Mouse (Mus musculus) MEL-GATA-1-ER (cell line): ENCODE measurements around the gene Efnb2.

Source experiments
- DNase-seq: peaks from one replicate; pipeline ENCODE4 v3.0.0-alpha.2; 2012; ENCODE audit warnings: low read depth; ENCODE audit errors: extremely low read depth

Efnb2 gene

DNA sequence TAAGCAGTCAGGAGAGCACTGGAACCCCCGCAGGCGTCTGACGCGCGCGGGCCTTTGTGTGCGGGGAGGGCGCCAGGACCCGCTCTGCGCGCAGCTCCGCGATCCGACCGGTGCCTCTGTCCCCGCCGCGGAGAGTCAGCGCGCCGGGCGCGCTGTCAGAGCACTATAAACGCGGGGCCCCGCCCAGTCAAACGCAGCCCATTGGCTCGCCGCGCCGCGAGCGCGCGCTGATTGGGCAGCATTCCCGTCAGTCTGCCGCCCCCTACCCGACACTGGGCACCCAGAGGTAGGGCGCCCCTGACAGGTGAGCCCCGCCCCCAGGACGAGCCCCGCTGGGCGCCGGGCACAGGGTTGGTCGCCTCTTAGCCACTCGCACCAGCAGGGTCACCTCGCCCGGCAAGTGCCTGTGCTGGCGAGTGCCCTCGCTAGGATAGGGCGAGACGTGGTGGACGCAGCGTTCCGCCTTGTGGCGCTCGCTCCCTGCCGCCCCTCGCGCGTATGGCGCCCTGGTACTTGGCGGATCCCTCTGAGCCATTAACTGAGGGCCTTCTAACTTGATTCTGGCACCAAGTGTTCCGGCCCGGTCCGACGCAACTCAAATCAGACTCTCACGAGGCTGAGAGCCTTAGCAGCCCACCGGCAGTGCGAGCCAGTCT, at the start of gene Efnb2:
Gene Efnb2 (minus strand): TSS at position 140 of the 656 bp plus-strand sequence.
- DNase-seq = no peak

DNA sequence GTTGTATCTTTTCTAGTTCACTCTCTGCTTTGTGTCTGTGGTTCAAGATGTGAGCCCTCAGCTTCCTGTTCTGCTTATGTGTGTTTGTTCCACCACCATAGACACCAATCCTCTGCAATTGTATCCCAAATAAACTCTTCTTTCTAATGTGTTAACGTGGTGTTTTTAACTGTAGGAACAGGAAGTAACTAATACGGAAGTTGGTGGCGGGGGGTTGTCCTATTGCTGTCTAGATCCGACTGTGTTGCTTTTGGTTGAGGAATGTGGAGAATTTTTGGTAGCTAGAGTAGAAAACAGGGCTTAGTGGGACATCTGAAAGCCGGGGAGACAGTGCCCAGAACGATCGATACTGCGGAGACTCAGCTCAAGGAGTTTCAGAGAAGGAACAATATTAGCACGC, 43.8 kb upstream of the Efnb2 start:
- no peak for DNase-seq

DNA sequence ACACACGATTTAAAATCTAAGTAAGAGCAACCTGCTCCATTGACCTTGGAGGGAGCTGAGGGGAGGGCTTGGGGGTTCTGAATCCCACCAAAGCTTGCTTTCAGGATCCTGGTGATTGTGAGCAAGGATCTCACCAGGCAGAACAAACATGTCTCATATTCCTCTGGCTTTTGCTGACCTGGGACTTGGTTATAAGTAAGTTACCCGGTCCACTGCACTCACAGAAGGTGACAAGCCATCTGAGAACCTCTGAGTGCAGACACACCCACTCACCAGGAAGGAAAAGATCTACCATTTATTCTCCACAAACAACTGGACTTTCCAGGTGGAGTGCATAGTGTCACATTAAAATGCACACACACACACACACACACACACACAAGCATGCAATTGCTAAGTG, 42.6 kb upstream of the Efnb2 start:
- no peak for DNase-seq

DNA sequence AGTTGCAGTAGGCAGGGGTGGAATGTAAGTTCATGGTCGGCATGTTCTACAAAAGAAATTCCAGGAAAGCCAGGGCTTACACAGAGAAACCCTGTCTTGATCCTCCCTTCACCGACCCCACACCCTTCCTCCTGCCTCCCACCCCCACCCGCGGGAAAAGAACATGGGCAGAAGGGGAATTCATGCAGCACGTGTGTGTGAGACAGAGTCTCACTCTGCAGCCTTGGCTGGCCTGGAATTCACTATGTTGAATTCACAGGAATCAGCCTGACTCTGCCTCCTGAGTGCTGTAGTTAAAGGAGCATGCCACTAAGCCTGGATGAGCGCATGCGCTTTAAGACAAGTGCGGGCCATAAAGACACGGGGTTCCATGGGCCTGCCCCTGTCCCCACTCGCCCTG, 39.8 kb upstream of the Efnb2 start:
- DNase-seq = no peak

DNA sequence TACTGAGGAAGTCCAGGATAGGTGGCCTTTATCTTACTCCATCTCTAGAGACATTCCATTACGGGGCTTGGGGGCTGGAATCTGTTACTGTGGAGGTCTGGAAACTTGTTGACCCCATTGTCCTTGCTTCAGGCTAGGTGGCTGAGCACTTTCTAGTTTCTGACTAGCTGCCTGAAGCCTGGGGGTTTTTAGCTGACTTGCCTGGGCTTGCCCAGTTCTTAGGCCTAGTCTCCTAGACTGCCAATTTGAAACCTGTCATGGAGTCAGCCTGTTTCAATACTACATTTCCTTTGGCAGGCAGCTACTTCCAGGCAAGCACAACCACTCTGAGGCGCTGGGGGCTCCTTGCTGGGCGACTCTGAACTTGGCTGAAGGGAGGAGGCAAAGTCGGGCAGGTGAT, 39.2 kb upstream of the Efnb2 start:
- no peak for DNase-seq

DNA sequence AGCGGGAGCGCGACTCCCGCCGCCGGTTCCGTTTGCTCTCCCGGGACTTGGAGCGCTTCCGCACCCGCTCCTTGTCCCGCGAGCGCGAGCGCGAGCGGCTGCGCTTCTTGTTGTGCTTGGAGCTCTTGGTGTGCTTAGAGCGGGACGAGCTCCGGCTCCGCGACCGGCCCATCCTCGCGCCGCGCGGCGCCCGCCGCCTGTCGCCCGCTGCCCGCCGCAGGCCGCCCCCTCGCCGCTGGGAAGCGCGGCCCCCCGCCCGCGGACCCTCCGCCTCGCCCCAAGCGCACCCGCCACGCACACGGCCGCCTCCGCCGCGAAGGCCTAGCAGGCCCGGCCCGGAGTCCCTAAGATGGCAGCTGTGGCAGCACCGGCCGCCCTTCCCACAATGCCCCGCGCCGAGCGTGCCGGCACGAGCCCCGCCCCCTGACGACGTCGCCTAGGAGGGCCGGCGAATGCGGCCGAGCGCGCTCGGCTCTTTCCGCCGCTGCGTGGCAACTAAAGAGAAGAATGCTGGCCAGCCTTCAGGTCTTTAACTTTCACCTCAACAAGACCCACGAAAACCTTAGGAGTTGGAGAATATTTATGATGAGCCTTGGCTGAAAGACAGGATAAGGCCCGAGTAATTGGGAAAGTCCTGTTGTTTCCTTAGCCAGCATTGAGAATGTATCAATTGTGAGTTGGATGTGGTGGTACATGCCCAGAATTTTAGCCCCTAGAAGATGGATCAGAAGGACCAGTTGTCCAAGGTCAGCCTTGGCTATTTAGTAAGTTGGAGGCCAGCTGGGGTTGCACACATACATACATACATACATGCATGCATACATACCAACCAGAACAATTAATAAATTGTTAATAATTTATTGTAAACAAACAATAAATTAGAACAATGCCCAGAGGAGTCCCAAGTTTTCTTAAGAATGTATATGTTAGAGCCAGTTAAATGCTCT, 29.4 kb upstream of the Efnb2 start, which contains the start of gene Arglu1:
Gene Arglu1 (minus strand): TSS at position 376 of the 947 bp plus-strand sequence.
- DNase-seq = peak; percentile 49

DNA sequence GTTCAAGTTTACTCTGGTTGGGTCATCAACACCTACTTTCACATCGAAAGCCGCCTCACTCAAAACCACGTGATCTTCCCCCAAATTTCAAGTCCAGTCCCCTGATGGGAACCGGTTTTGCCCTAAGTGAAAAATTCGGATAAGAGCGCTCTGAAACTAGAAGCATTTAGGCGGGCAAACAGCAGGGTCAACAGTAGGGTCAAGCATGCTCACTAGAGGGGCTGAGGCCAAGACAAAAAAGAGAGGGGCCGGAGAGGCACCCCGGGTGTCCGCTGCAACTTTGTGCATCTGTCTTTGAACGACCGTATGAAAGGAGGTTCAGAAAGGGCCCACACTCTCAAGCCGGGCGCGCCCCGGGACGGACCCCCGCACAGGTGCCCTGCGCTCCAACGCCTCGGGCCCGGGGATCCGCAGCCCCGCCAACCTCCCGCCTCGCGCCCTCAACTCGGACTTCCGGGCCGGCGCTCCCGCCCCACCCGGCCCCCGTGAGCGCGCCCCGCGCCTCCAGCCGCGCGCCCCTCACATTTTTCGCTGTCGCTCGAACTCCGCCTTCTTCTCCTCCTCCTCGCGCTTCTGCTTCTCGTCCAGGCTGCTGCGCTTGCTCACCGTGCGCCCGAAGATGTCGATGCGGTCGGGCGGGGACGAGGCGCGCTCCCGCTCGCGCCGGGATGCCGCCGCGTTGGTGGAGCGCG, 28.6 kb upstream of the Efnb2 start:
- DNase-seq = peak; percentile 39

DNA sequence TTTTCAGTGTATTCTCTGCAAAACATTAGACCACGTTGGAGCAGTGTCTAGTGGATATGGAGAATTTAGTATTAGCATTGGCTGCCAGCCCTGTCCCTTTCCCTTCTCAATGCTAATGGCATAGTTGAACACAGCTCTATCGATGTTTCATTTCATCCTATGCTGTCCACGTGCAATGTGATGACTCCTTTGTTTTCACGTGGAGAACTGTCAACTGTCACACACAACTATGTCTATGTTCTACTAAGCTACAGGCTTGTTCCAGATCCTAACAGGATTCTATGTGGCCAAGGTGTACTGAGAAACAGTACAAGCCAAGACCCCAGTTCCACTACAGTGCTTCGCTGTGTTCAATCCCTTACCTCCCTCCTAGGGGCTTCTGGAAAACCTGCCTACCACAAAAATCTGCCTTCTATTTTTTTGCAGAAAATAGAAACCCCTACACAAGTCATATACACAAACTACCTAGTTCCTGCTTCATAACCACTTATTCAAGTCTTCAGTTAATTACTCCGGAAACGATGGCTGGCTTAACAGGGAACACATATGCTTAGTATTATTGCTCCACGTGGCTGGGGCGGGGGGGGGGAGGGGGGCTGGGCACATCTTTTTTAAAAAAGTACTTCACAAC, 27.9 kb upstream of the Efnb2 start:
- DNase-seq = no peak

DNA sequence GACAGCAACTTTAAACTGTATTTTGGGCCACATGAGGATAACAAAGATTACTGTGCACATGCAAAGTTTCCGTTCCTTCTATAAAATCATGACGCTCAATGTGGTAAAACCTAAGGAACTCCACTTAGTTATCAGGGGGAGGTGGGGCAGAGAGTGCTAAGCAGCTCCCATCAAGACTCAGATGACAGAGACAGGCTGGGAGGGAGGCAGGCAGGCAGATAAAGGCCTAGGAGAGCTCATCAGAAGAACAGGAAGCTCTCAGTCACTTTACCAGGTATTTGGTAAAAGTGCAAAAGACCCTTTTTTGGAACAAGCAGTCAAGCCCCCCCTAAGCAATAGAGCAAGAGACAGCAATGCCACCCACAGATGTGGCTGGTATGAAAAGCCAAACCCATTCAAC, 24.5 kb upstream of the Efnb2 start:
- DNase-seq = no peak

DNA sequence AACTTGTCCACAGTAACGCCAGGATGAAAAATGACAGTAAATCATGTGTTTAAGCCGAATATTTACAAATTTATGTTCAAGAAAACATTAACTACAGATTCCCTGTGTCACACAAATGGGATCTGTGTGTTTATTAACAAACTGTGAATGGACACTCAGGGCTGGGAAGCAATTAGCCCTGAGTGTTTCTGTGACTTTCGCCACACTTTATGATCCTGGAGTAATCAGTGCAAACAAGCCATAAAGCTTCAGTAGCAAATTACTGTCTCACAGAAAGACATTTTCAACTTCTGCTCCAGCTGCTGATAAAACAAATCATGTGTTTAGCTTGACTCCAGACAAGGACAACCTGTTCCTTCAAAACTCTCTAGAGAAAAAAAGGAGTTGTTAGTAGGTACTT, 21.7 kb upstream of the Efnb2 start:
- DNase-seq = no peak

DNA sequence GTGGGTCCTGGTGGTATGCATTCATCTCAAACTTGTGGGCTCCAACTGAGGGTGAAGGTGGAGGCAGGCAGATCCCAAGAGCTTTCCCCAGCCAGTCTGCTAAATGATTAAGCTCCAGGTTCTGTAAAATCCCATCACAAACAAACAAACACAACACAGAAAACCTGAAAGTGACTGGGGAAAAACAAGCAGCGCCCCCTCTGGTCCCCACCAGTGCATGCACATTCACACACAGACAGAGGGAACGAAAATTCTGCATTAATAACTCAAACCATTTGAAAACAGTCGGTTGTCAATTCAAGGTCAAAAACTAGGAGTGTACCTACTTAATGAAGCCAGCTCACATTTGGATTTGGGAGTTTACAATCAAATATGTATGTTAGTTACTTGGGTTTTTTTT, 17.2 kb upstream of the Efnb2 start:
- DNase-seq = no peak

DNA sequence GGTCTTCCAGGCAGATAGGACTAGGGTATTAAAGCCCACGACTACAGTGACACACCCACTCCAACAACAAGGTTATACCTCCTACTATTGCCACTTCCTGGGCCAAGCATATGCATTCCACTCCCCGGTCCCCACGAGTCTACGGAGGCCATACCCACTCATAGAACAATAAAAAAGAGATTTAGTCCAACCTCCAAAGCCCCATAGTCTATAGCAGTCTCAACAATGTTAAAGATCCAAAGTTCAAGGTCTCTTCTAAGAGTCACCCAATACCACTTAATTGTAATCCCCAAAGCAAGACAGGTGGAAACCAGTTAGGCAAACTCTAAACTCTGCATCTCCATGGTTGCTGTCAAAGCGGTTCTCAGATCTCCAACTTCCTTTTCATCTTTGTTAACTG, 13.8 kb upstream of the Efnb2 start:
- no peak for DNase-seq

DNA sequence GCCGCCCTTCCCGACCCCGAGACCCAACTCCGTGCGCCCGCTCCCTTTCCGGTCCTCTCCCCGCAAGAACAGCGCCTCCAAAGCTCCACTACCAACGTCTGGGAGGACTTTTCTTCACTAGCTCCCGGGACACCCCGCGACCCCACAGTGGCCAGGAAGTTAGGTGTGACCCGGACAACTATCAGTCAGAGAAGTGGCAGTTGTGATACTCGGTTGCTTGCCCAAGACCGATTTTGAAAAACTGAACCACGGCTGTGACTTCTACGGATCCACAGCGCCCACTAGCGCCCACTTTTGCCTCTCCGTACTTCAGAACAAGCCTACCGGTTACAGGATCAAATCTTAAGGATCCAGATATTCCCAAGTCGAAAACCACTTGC, 707 bp upstream of the Efnb2 start:
- no peak for DNase-seq

DNA sequence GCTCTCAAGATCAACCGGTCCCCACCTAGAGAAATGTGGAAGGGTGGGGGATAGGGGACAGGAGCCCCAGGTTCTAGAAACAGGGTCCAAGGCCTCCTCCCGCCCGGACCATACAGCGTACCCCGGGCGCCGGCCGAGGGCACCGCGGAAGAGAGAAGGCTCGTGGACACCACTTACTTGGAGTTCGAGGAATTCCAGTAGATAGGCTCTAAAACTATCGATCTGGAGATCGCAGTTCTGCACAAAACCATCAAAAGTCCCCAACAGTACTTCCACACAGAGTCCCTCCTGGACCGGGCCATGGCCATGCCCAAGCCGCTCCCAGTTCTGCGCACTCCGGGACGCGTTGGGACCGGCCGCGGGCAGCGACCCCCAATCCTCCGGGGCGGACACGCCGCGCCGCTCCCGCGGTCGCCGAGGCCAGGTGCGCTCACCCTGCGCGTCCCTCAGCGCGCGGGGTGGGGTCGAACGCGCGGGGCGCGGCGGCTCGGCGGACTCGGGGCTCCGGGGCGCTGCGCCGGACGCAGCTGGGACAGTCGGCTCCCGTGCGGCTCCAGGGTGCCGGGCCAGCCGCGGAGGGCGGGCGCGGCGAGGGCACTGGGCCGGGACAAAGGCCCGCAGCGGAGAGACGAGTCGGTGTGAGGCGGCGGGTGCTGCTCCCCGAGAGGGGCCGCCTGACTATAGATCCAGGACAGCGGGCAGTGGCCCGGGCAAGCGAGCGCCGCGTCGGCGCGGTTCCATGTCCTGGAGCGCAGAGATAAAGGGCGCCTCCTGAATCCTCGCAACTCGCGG, 539 bp downstream of the Efnb2 start:
- DNase-seq = no peak

DNA sequence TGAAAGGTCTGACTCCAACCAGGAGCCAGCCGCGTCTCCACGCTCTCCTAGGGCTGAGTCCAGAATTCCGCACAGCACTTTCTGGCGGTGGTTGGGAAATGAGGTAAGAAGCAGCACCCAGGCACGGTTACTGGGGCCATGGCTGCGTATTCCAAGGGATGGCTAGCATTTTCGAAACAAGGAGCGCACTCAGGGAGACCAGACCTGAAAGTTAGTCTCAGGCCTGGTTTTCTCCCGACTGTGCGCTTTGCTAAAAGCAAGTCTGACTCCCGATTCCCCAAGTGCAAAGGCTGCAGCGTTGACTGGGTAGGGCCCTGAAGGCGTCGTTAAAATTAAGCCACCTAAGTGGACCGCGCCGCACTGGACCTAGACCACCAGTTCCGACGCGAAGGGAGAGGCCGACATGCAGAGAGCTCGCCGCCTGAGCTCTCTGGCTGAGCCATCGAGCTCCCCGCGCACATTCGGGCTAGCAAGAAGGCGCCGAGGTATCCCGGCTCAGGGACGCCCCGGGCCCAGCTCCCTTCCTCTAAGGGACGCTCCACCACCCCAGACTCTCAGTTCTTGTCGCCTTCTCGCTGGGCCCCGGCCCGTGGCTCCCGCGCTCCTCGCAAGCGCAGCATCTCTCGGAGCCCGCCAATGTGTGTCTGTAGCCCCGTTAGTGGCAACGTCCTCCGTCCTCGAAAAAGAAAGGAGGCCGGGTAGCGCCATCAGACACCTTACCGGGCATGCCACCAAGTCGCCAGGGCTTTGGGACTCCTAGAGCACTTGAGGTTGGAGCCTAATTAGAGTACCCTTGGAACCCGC, 1.3 kb downstream of the Efnb2 start:
- no peak for DNase-seq

DNA sequence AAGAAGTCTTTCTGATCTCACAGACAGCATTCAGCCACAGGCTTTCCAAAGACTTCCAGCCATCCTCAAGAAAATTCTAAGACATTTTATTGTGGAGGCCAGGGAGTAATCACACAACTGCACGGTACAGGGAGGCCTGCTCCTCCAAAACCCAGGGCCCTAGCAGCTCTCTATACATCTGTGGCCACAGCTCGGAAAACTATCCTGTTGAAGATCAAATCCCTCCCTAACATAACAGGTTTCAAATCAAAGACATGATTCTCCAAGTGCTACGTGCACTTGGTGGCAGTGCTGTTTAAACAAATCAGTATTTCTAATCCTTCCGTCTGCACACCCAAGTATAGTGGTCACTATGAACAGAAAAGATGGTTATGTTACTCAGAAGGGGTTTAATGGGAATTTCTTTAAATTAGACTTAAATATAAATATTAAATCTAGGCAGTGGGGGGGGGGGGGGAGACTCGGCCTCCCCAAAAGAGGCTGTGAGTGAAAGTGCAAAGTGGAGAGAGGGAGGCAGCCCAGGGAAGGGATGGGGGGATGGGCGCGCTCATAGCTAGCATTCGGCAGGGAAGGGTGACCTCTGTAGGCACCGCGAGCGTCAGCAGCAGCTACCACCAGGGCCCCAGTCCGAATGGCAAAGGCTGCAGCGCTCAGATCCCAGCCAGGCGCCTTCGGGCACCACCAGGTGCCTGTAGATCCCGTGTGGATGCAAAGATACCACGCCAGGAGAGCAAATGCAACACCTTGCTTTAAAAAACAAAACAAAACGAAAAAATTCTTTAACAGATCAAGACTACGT, 2.4 kb downstream of the Efnb2 start:
- no peak for DNase-seq

DNA sequence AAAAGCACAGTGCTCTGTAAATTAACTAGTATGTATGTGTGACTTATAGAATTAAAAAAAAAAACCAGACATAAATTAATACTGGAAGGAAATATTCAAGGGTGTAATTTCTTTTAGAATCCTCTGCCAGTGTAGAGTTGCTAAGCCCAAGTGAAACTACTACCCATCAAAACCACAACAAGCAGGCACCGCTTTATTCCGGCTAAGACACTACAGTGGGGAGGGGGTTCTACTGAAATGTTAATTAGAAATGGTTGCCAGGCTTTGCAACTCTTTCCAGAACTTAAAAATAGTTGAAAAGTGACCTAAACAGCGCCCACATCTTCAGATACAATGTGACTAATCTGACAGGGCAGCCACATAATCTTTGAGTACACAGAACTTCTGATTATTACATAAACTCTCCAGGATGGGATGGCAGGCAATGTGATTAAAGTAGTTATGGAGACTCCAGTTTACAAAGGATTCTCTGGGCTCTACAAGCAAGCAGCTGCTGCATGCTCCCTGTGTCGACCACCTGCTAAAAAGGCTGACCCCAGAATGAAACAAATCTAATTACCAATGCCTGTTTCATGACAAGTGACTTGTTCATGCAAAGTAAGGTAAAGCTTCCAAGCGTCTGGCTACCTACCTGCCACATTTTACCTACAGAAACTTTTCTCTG, 3.2 kb downstream of the Efnb2 start:
- DNase-seq = no peak

DNA sequence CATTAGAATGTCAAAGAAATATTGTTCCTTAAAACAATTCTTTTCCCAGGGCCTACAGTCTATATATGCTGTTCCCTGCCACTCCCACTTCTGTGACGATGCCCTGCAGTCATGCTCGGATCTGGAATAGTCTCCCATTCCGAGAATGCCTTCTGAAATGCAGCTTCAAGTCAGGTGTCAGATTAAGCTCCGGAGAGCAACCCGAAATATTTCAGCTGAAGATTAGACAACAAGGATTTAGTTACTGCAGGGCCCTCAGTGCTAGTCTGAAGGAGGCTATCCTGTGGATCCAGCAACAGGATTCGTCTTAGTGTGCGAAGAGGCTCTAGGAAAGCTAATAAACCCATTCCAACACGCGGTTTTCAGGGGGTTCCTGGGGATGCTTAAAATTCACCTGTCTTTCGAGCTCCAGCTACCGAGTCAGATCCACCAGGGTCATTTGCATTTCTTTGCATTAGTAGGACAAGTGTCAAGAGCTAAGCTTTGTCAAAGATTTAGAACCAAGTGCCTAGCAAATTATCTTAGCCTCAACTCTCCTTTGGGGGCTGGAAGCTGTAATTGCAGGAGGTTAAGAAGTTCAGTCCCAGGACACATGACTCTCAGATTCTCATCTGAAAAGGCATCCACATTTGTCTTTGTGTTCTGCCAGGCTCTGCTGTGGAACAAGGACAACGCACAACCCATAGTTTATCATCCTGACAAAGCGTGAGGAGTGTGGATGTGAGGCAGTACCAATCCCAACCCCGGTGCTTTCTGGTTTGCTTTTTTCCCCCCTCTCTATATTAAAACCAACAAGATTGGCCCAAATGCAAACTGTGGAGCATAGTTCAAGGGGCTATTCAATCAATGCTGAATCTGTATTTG, 4.2 kb downstream of the Efnb2 start:
- no peak for DNase-seq
